Mouse (Mus musculus): Measurements from ENCODE around the gene Egf. TPM values are rescaled to one million over a fixed set of nuclear protein-coding genes. Genes with fewer than 3 reads are reported as not detected.
A peak's percentile ranks its signal among the peaks of the same experiment; 100 is the strongest.

Egf gene
- polyA plus RNA-seq, 1 experiment from 2014 or later: 1.5 TPM

DNA sequence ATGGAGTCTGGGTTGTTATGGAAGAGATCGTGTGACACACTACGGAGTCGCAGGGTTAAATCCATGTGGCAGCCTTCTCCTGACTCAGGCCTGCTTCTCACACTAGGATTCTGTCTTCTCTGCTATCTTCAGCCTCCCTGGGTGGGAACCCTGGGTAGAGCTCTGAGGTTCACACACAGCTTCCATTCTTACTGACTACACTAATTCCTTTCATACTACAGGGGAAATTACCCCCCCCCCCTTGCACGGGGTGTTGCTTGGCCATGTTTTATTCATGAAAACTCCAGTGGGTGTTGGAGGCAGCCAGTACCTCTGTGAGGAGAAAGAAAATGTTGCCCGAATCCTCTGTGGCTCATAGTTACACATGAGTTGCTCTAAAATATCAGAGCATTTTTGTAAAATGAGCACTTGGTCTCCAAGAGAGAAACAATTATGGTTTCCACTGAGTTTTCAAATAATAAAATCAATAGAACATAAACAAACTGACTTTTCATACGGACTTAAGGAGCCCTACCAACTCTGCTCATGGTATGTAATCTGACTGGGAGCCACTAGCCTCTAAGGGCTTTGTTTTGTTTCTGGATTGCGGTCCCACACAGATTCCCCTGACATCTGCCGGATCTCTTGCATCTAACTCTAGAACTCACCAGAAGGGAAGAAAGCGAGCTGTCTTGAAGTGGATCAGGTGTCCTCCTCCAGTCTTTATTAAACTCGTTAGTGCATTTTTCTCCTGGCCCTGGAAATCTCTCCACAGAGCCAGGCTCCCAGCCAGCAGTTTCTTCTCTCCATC is 114.7 kb downstream of the Egf start:
- 35% methylated on average over 10 of the region's 10 CpGs for WGBS
- no peak overlapping the region for H3K9ac ChIP-seq (ENCODE audit: low read length)

DNA sequence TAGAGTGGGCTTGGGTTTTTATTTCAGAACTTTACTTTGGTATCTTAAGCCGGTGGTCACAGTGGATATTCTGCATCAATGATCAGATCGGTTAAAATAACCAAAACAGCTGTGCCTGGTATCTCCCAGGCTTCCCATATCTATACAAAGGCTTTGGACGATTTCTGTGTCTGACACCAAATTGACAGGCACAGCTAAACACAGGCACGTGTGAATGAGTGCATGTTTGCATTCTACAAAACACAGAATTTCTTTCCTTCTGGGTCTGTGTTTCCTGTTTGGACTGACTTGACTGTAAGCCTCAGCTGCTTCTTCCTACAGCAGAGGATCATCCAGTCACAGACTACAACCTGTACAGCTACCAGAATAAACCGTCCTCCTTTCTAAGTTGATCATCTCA is 115.4 kb downstream of the Egf start:
- no peak overlapping the region for H3K27ac ChIP-seq (ENCODE audit: low read depth, low read length)
- no peak overlapping the region for H3K4me3 ChIP-seq (ENCODE audit: low read depth, low read length)
- 67% methylated on average over 5 of the region's 5 CpGs for WGBS
- ATAC-seq (no peak), DNase-seq (ENCODE audit: low spot score) (no peak)
- H3K9me3 ChIP-seq (replicated peaks; ENCODE audit: control insufficient read depth, low read length): no peaks in the 10 kb centered on the region
- no peaks in the 10 kb centered on the region for H3K27me3 ChIP-seq (replicated peaks; ENCODE audit: control insufficient read depth, insufficient read depth, low read length)
- 0 out of 2 replicates have a peak, but pooled peaks cover 3% of the 10 kb centered on the region for H3K36me3 ChIP-seq (ENCODE audit: control insufficient read depth, insufficient read depth, low read length)
- H3K9ac ChIP-seq (ENCODE audit: low read length): no peak overlapping the region
- peaks cover 8% of the 10 kb centered on the region; the same call in 1 of the 2 replicates for H3K4me1 ChIP-seq (ENCODE audit: control insufficient read depth, insufficient read depth, low read length)
- H3K4me2 ChIP-seq (ENCODE audit: low read length): no peak overlapping the region

More for the DNA sequence above, 114.7 kb downstream of the Egf start:
- peak; percentile 62 for DNase-seq (ENCODE audit: low spot score)
- Histone ChIP-seq H3K27me3 (replicated peaks; ENCODE audit: control insufficient read depth, insufficient read depth, low read length) (no peaks in the 10 kb centered on the region), H3K4me3 (ENCODE audit: low read depth, low read length) (no peak overlapping the region), H3K9me3 (replicated peaks; ENCODE audit: control insufficient read depth, low read length) (no peaks in the 10 kb centered on the region), H3K36me3 (ENCODE audit: control insufficient read depth, insufficient read depth, low read length) (0 out of 2 replicates have a peak, but pooled peaks cover 3% of the 10 kb centered on the region), H3K4me2 (ENCODE audit: low read length) (no peak overlapping the region), H3K4me1 (ENCODE audit: control insufficient read depth, insufficient read depth, low read length) (peaks cover 8% of the 10 kb centered on the region; the same call in 1 of the 2 replicates), H3K27ac (ENCODE audit: low read depth, low read length) (no peak overlapping the region; the same call in 1 of the 2 replicates)
- ATAC-seq: peak; percentile 88

DNA sequence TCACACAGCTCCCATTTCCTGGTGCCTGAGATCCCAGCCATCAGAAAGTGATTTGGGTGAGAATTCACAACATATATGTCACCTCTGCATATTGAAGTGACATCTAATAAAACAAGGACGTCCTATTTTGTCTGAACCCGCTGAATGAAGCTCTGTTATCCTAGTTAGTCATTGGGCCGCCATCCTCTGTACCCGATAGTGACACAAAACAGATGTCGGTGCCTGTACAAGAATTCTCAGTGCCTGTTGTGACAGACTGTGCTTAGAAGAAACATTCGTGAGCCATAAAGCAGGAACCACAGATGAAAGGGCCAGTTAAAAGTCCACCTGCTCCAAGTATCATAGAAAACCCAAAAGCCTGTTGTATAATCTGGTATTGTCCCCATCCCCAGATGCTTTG is 117.7 kb downstream of the Egf start:
- Histone ChIP-seq H3K27ac (ENCODE audit: low read depth, low read length) (no peak overlapping the region), H3K9ac (ENCODE audit: low read length) (no peak overlapping the region), H3K27me3 (replicated peaks; ENCODE audit: control insufficient read depth, insufficient read depth, low read length) (no peaks in the 10 kb centered on the region), H3K36me3 (ENCODE audit: control insufficient read depth, insufficient read depth, low read length) (peaks cover 10% of the 10 kb centered on the region), H3K4me3 (ENCODE audit: low read depth, low read length) (no peak overlapping the region), H3K9me3 (replicated peaks; ENCODE audit: control insufficient read depth, low read length) (no peaks in the 10 kb centered on the region), H3K4me2 (ENCODE audit: low read length) (no peak overlapping the region), H3K4me1 (ENCODE audit: control insufficient read depth, insufficient read depth, low read length) (peaks cover 8% of the 10 kb centered on the region; the same call in 1 of the 2 replicates)
- ATAC-seq (no peak), DNase-seq (ENCODE audit: low spot score) (no peak)
- WGBS: 92% methylated on average over 6 of the region's 6 CpGs

DNA sequence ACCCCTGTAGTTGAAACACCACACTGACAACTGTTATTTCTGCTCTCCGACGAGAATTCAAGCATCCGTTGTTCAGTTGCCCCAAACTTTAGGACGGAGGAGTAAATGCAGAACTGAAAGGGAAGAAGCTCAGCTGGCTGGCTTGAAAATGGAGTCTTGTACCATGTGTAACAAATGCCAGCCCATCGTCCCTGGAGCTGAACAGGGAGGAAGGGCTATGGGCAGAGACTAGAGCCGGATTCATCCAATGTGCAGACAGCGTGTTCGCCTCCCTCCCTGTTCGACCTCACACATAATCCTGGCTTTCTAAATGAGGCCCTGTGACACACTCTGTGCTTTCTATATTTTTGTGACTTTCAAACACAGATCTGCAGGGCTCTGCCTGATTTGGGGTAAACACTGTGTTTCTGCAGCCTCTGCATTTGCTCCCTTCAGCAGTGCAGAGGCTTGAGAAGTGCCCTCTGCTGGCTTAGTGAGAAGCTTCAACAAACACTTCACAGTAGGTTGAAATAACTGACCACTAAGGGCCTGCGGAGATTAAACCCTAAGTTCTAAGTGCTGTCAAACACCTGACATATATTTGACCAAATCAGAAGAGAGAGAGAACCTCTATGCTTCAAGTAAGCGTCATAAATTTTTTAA is 120.7 kb downstream of the Egf start:
- Histone ChIP-seq H3K4me3 (ENCODE audit: low read depth, low read length) (no peak overlapping the region), H3K36me3 (ENCODE audit: control insufficient read depth, insufficient read depth, low read length) (peaks cover 19% of the 10 kb centered on the region), H3K27ac (ENCODE audit: low read depth, low read length) (no peak overlapping the region), H3K4me2 (ENCODE audit: low read length) (no peak overlapping the region), H3K27me3 (replicated peaks; ENCODE audit: control insufficient read depth, insufficient read depth, low read length) (no peaks in the 10 kb centered on the region), H3K9me3 (replicated peaks; ENCODE audit: control insufficient read depth, low read length) (no peaks in the 10 kb centered on the region), H3K9ac (ENCODE audit: low read length) (no peak overlapping the region), H3K4me1 (ENCODE audit: control insufficient read depth, insufficient read depth, low read length) (no peaks in the 10 kb centered on the region)
- ATAC-seq (peak; percentile 71), DNase-seq (ENCODE audit: low spot score) (peak; percentile 56)
- 86% methylated on average over 11 of the region's 11 CpGs for WGBS

- Histone ChIP-seq H3K4me3 (ENCODE audit: low read depth, low read length) (no peak overlapping the region), H3K27me3 (replicated peaks; ENCODE audit: control insufficient read depth, insufficient read depth, low read length) (no peaks in the 10 kb centered on the region), H3K4me1 (ENCODE audit: control insufficient read depth, insufficient read depth, low read length) (no peaks in the 10 kb centered on the region), H3K9ac (ENCODE audit: low read length) (no peak overlapping the region), H3K9me3 (replicated peaks; ENCODE audit: control insufficient read depth, low read length) (no peaks in the 10 kb centered on the region), H3K27ac (ENCODE audit: low read depth, low read length) (no peak overlapping the region), H3K36me3 (ENCODE audit: control insufficient read depth, insufficient read depth, low read length) (peaks cover 28% of the 10 kb centered on the region), H3K4me2 (ENCODE audit: low read length) (no peak overlapping the region)
- no peak for DNase-seq (ENCODE audit: low spot score)
- ATAC-seq: no peak
- WGBS: 73% methylated on average over 8 of the region's 8 CpGs
Observed at GRCm38 (mm10) chr3:129633518-129633917, 121.6 kb downstream of the Egf start.

- H3K27me3 ChIP-seq (replicated peaks; ENCODE audit: control insufficient read depth, insufficient read depth, low read length): no peaks in the 10 kb centered on the region
- H3K4me1 ChIP-seq (ENCODE audit: control insufficient read depth, insufficient read depth, low read length): no peaks in the 10 kb centered on the region
- no peak for DNase-seq (ENCODE audit: low spot score)
- no peak overlapping the region for H3K9ac ChIP-seq (ENCODE audit: low read length)
- peaks cover 26% of the 10 kb centered on the region for H3K36me3 ChIP-seq (ENCODE audit: control insufficient read depth, insufficient read depth, low read length)
- H3K4me2 ChIP-seq (ENCODE audit: low read length): no peak overlapping the region
- H3K9me3 ChIP-seq (replicated peaks; ENCODE audit: control insufficient read depth, low read length): no peaks in the 10 kb centered on the region
- 93% methylated on average over 5 of the region's 5 CpGs for WGBS
- no peak overlapping the region for H3K4me3 ChIP-seq (ENCODE audit: low read depth, low read length)
- no peak for ATAC-seq
- no peak overlapping the region for H3K27ac ChIP-seq (ENCODE audit: low read depth, low read length)
Observed at GRCm38 (mm10) chr3:129631857-129632256, 123.3 kb downstream of the Egf start.

- 92% methylated on average over 1 of the region's 1 CpGs for WGBS
- no peak for ATAC-seq
Observed at GRCm38 (mm10) chr3:129631018-129631417, 124.1 kb downstream of the Egf start.

More at GRCm38 (mm10) chr3:129631018-129631417, 124.1 kb downstream of the Egf start:
- Histone ChIP-seq H3K4me2 (ENCODE audit: low read length) (no peak overlapping the region), H3K4me1 (ENCODE audit: control insufficient read depth, insufficient read depth, low read length) (no peaks in the 10 kb centered on the region), H3K27me3 (replicated peaks; ENCODE audit: control insufficient read depth, insufficient read depth, low read length) (no peaks in the 10 kb centered on the region), H3K9me3 (replicated peaks; ENCODE audit: control insufficient read depth, low read length) (no peaks in the 10 kb centered on the region), H3K4me3 (ENCODE audit: low read depth, low read length) (no peak overlapping the region), H3K27ac (ENCODE audit: low read depth, low read length) (no peak overlapping the region), H3K9ac (ENCODE audit: low read length) (no peak overlapping the region), H3K36me3 (ENCODE audit: control insufficient read depth, insufficient read depth, low read length) (peaks cover 26% of the 10 kb centered on the region)
- DNase-seq (ENCODE audit: low spot score): peak; percentile 12

Measured in forebrain, embryonic 14.5 days (tissue).